Mouse (Mus musculus) urinary bladder, adult 2 months (tissue): ENCODE measurements around the gene Ptpn21. TPM values are rescaled to one million over a fixed set of nuclear protein-coding genes. Genes with fewer than 3 reads are reported as not detected.

ENCODE experiments used
- DNase-seq: peaks from one replicate; pipeline ENCODE4 v3.0.0; 2022; ENCODE audit warnings: low spot score
- polyA plus RNA-seq: library from polyadenylated mRNA; depleted of rRNA; stranded (reverse); fragments of >200 nt; gene quantifications from 2 replicates; pipeline ENCODE4 v1.2.3, GENCODE M21; 2012; rRNA removed

Gene Ptpn21
- polyA plus RNA-seq, 1 experiment = 22.1 TPM

DNA sequence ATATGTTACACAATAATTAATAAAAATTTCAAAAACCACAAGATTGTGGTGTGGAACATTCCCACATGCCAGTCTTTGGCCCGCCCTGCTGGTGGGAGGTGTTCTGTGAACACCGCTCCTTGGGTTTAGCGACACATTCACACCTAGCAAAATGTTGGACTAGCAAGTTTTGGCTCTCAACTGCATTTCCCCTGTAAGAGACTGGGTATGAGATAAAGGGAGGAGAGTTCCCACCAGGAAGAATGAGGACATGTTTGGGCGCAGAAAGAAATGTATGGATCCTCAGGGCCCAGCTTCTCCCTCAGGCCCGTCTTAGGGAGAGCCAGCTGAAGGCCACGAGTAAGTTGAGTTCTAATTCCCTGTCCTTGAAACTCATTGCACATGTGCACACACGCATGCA lies 74.6 kb downstream of the Ptpn21 start:
- DNase-seq = no peak

DNA sequence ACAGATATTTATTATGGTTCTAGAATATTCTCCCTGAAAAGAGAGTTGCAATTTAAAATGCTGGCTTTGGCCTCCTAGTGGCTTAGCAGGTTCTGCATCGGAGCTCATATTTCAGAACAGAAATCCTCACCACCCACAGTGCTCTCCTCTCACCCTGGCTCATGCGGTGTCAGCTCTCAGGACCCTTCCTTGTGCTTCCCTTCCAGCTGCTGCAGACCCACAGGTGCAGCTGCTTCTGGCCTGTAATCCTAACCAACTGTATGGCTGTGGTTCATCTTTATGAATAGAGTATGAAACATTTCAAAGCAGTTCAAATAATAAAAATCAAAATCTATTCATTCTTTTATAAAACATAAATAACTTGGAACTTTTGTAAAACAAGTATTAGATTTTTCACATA lies 80.3 kb downstream of the Ptpn21 start:
- no peak for DNase-seq

DNA sequence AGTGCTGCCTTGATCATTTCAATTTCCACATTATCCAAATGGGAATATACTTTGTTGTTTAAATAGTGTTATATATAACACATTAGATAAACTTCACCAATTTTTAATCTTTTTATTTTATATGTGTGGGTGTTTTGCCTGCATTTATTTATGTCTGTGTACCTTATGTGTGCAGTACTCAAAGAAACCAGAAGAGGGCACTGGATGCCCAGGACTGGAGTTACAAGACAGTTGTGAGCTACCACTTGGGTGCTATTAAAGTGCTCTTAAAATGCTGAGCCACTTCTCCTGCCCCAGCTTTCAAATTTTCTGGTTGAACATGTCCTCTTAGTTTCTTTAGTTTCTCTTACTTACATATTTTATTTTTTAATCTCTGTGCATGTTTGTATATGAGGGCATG lies 92.4 kb downstream of the Ptpn21 start:
- DNase-seq = no peak

- no peak for DNase-seq
Measured at GRCm38 (mm10) chr12:98628260-98628970, 108.8 kb downstream of the Ptpn21 start.

DNA sequence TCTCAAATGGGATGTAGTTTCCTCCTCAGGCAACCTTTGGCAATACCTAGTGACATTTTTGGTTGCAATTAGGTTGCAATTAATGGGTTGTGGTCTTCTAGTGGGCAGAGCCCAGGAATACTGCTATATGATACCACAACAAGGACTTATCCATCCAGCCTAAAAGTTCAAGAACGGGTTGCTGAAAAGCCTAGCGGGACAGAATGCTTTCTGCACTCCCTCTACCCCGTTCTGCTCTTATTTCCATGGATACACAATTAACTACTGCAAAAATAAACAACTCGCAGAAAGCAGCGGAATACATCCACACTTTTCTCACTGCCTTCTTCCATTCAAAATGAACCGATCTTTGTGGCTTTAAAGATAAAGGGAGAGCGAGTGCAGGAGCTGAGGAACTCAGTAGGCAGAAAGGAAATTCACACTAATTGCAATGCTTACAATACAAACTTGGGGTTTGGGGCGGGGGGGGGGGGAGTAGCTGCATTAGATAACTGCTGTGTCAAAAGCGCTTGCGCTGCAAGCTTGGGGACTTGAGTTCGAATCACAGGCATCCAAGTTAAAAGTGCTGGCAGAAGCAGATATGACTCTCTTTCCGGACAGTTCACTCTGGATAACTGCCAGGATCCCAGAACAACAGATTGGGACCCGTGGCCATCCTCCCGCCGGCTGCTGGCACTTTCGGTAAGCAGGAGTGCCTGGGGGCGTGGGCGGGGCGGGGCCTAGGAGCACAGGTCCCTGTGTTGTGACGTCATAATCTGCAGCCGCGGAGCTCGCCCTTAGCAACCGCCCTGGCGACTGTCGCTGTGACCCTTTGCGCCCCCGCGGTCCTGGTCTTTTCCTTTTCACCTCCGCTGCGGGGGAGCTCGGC lies 109.6 kb downstream of the Ptpn21 start, which contains the start of gene Spata7:
TSS of gene Spata7 (plus strand) at position 766 of the 868 bp plus-strand sequence.
- peak; percentile 50 for DNase-seq

Other genes with a start within 250 kb of the Ptpn21 start
- 0.03 and 0.04 TPM in 2 replicates for gene Kcnk10, start 159.1 kb downstream of the Ptpn21 start, polyA plus RNA-seq
- 6.0 and 7.9 TPM in 2 replicates for gene Spata7, start 109.2 kb downstream of the Ptpn21 start, polyA plus RNA-seq
- 72.8 and 84.4 TPM in 2 replicates for gene Zc3h14, start 9.6 kb upstream of the Ptpn21 start, polyA plus RNA-seq
- gene Eml5, start 164.1 kb upstream of the Ptpn21 start, polyA plus RNA-seq = 9.7 and 10.4 TPM in 2 replicates
- gene Ttc8, start 183.2 kb upstream of the Ptpn21 start, polyA plus RNA-seq = 32.2 and 35.1 TPM in 2 replicates